Mouse (Mus musculus) stomach, postnatal 0 days (tissue): ENCODE data around the gene Tk2. TPM values are rescaled to one million over a fixed set of nuclear protein-coding genes. Genes with fewer than 3 reads are reported as not detected.
A peak's percentile ranks its signal among the peaks of the same experiment; 100 is the strongest.
"Not testable (repeated sequence)": the region's sequence is repeated elsewhere in the genome, so short reads cannot be mapped to it uniquely, and the experiment has no call there.

ENCODE experiments used
- ATAC-seq: fragments of 200-750 bp; cut with Nextera tagmentation; 2 replicates; pipeline ENCODE4 v1.8.0; 2017; ENCODE audit not compliant: low FRiP score, low TSS enrichment
- DNase-seq: peaks from one replicate; pipeline ENCODE4 v3.0.0-alpha.2; 2016; ENCODE audit warnings: low spot score
- H3K27ac ChIP-seq: fragments of 300-500 bp; sonication (generic); replicated peaks from 2 replicates; pipeline ENCODE4 v1.5.1; 2014; ENCODE audit warnings: mild to moderate bottlenecking, control low read depth
- H3K27me3 ChIP-seq: fragments of 300-500 bp; sonication (generic); 2 replicates; pipeline ENCODE4 v1.6.1; 2014; ENCODE audit warnings: low read length; ENCODE audit not compliant: control insufficient read depth, insufficient read depth
- H3K36me3 ChIP-seq: fragments of 300-500 bp; sonication (generic); 2 replicates; pipeline ENCODE4 v1.6.1; 2014; ENCODE audit warnings: low read length, mixed read lengths; ENCODE audit not compliant: control insufficient read depth, insufficient read depth
- H3K4me1 ChIP-seq: fragments of 300-500 bp; sonication (generic); replicated peaks from 2 replicates; pipeline ENCODE4 v1.6.1; 2014; ENCODE audit warnings: antibody characterized with exemption; ENCODE audit not compliant: control insufficient read depth, insufficient read depth
- H3K4me2 ChIP-seq: fragments of 300-500 bp; sonication (generic); replicated peaks from 2 replicates; pipeline ENCODE4 v1.6.1; 2014; ENCODE audit warnings: low read depth, mild to moderate bottlenecking, control low read depth, moderate library complexity
- H3K4me3 ChIP-seq: fragments of 300-500 bp; sonication (generic); 2 replicates; pipeline ENCODE4 v1.5.1; 2014; ENCODE audit warnings: low read depth, low read length, control low read depth
- H3K9ac ChIP-seq: fragments of 300-500 bp; sonication (generic); 2 replicates; pipeline ENCODE4 v1.6.1; 2014; ENCODE audit warnings: mild to moderate bottlenecking, low read length, control low read depth, mixed read lengths
- H3K9me3 ChIP-seq: fragments of 300-500 bp; sonication (generic); 2 replicates; pipeline ENCODE4 v1.6.1; 2016; ENCODE audit warnings: low read length; ENCODE audit not compliant: control insufficient read depth
- CTCF ChIP-seq: IDR thresholded peaks from 2 replicates; pipeline ENCODE4 v1.5.1; 2016; ENCODE audit warnings: antibody characterized with exemption, low read depth, mild to moderate bottlenecking, moderate library complexity
- EP300 ChIP-seq: optimal IDR thresholded peaks from 2 replicates; pipeline ENCODE3; 2016; ENCODE audit warnings: antibody characterized with exemption
- WGBS: fragments of 180-500 bp; shearing (Covaris S2); extraction: QIAGEN DNeasy Blood & Tissue Kit; methylation state at CpG from one replicate; pipeline ENCODE4 v1.1.7; 2014; 5-methylcytosine and 5-hydroxymethylcytosine counted together
- polyA plus RNA-seq: library from polyadenylated mRNA; unstranded; fragments of >200 nt; fragmentation: Nextera tagmentation; extraction: Ambion mirVana; gene quantifications from 2 replicates; pipeline ENCODE4 v1.2.1, GENCODE M21; 2015

Tk2 gene
- 11.0 and 13.4 TPM in 2 replicates for polyA plus RNA-seq

GRCm38 (mm10) chr8:104248276-104248675 lies at the start of gene Tk2:
TSS of gene Tk2 (minus strand) at chr8:104248558.
- Histone ChIP-seq H3K4me1 (peaks cover 6% of the 10 kb centered on the region), H3K27me3 (no peaks in the 10 kb centered on the region), H3K4me3 (peak within 1 kb of the TSS; percentile 88), H3K36me3 (no peaks in the 10 kb centered on the region; the same call in 1 of the 2 replicates), H3K9me3 (no peaks in the 10 kb centered on the region), H3K27ac (peak within 1 kb of the TSS; percentile 74), H3K4me2 (peak within 1 kb of the TSS; percentile 89), H3K9ac (peak within 1 kb of the TSS; percentile 86)
- under 1% methylated on average over 28 of the region's 28 CpGs for WGBS
- DNase-seq (peak; percentile 93), ATAC-seq (peak; percentile 88)
- TF ChIP-seq CTCF (no peak), EP300 (no peak)

GRCm38 (mm10) chr8:104294396-104294795 lies 46.0 kb upstream of the Tk2 start:
- no peaks in the 10 kb centered on the region for H3K27me3 ChIP-seq
- no peak overlapping the region for H3K27ac ChIP-seq
- no peak overlapping the region for H3K9ac ChIP-seq
- DNase-seq: no peak
- H3K4me1 ChIP-seq: no peaks in the 10 kb centered on the region
- TF ChIP-seq EP300: no peak
- no peak for TF ChIP-seq CTCF
- no peak overlapping the region for H3K4me2 ChIP-seq
- no peaks in the 10 kb centered on the region for H3K9me3 ChIP-seq
- H3K4me3 ChIP-seq: no peak overlapping the region
- 73% methylated on average over 1 of the region's 1 CpGs for WGBS
- no peaks in the 10 kb centered on the region for H3K36me3 ChIP-seq
- ATAC-seq: no peak

- H3K4me2 ChIP-seq, H3K9ac ChIP-seq, ATAC-seq, H3K27ac ChIP-seq, H3K9me3 ChIP-seq, H3K4me1 ChIP-seq, H3K36me3 ChIP-seq, H3K27me3 ChIP-seq, DNase-seq, H3K4me3 ChIP-seq: not testable (repeated sequence)
- WGBS: 89% methylated on average over 12 of the region's 12 CpGs
These were observed 44.7 kb upstream of the Tk2 start, which contains the start of gene Cmtm2a for GRCm38 (mm10) chr8:104293081-104293480. TSS of gene Cmtm2a (minus strand) at chr8:104293181.

- no peak for TF ChIP-seq CTCF
- TF ChIP-seq EP300: no peak
- H3K9me3 ChIP-seq: no peaks in the 10 kb centered on the region
- H3K4me1 ChIP-seq: no peaks in the 10 kb centered on the region
- no peak overlapping the region for H3K27ac ChIP-seq
- H3K27me3 ChIP-seq: no peaks in the 10 kb centered on the region
- DNase-seq (no peak), ATAC-seq (0 out of 2 replicates have a peak, but pooled peaks have one; percentile 24)
- no peak overlapping the region for H3K9ac ChIP-seq
- no peak overlapping the region for H3K4me3 ChIP-seq
- no peaks in the 10 kb centered on the region for H3K36me3 ChIP-seq
- H3K4me2 ChIP-seq: no peak overlapping the region
- WGBS: 75% methylated on average over 6 of the region's 6 CpGs
These were observed 20.6 kb upstream of the Tk2 start for GRCm38 (mm10) chr8:104268937-104269440.

GRCm38 (mm10) chr8:104268368-104268767 lies 20.0 kb upstream of the Tk2 start:
- no peaks in the 10 kb centered on the region for H3K27me3 ChIP-seq
- no peaks in the 10 kb centered on the region for H3K36me3 ChIP-seq
- H3K27ac ChIP-seq: no peak overlapping the region
- H3K9ac ChIP-seq: no peak overlapping the region
- no peak overlapping the region for H3K4me3 ChIP-seq
- H3K4me2 ChIP-seq: no peak overlapping the region
- H3K9me3 ChIP-seq: no peaks in the 10 kb centered on the region
- H3K4me1 ChIP-seq: no peaks in the 10 kb centered on the region
- TF ChIP-seq CTCF (no peak), EP300 (no peak)
- DNase-seq: peak; percentile 46
- ATAC-seq: peak; percentile 87

- H3K27me3 ChIP-seq, H3K9ac ChIP-seq, H3K4me1 ChIP-seq, ATAC-seq, H3K36me3 ChIP-seq, H3K9me3 ChIP-seq, H3K4me2 ChIP-seq, H3K4me3 ChIP-seq, DNase-seq, H3K27ac ChIP-seq: not testable (repeated sequence)
- 98% methylated on average over 20 of the region's 22 CpGs for WGBS
These were observed 16.0 kb upstream of the Tk2 start for GRCm38 (mm10) chr8:104264271-104264935.

GRCm38 (mm10) chr8:104261802-104262201 lies 13.4 kb upstream of the Tk2 start:
- H3K27me3 ChIP-seq, ATAC-seq, DNase-seq, H3K4me3 ChIP-seq, H3K4me1 ChIP-seq, H3K36me3 ChIP-seq, H3K27ac ChIP-seq, H3K9ac ChIP-seq, H3K9me3 ChIP-seq, H3K4me2 ChIP-seq: not testable (repeated sequence)
- 90% methylated on average over 5 of the region's 5 CpGs for WGBS
